Mouse (Mus musculus) E14TG2a.4 (cell line): ENCODE data around the gene Rbms3.

Source experiments
- CTCF ChIP-seq: conservative IDR thresholded peaks from 2 replicates; pipeline ENCODE4 v1.5.1; 2014; ENCODE audit warnings: low read length
- NANOG ChIP-seq: IDR thresholded peaks from 2 replicates; pipeline ENCODE4 v1.6.1; 2014; ENCODE audit warnings: borderline replicate concordance, low read length, mixed read lengths

DNA sequence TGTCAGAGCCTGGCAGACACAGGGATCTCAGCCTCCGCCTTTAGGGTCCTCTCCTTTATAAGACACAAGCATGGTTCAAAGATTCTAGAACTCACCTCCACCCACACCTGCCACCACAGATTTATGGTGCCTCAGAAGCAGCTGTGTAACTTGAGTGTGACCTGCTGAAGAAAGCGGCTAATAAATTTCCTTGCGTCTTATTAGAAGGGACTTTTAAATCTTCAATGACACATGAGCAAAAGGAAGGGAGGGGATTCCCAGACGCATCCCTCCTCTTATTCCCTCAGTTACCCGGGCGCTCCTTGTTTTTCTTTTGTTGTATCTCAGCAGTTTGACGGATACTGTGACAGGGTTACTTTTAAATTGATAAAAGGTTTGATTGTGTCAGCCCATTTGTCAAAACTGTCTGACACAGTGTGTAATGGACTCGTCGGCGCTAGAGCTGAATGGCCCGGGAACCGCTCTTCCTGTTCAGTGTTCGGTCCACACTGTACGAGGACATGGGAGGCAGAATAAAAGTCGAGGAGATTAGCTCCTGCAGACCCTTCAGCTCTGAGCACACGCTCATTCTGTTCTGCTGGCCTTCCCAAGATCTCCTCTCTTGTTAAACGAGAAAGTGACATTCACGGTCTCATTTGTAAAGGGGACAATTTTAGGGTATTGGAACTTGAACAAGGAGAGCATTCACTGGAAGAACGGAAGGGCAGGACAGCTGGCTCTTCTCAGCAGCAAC is 527.3 kb downstream of the Rbms3 start:
- TF ChIP-seq CTCF (no peak), NANOG (no peak)
